Mouse (Mus musculus): ENCODE data around the gene Fam83b.

GRCm38 (mm10) chr9:76564071-76564470 lies 2.8 kb downstream of the Fam83b start:
- TF ChIP-seq RCOR1 (IDR thresholded peaks at IDR 0.05; ENCODE audit: low read depth, low read length) (no peak), POLR2AphosphoS2 (IDR thresholded peaks at IDR 0.05; ENCODE audit: low read length) (no peak), ETS1 (IDR thresholded peaks at IDR 0.05; ENCODE audit: low read depth, low read length) (no peak), USF1 (IDR thresholded peaks at IDR 0.05; ENCODE audit: low read depth, low read length) (no peak), POLR2A (IDR thresholded peaks at IDR 0.05; ENCODE audit: control insufficient read depth in 1 of 2, insufficient read depth in 1 of 2, low read depth in 1 of 2, low read length in 2 of 2, poor library complexity in 1 of 2) (no peak), GABPA (IDR thresholded peaks at IDR 0.05; ENCODE audit: low read depth, low read length) (no peak)

Data from MEL (cell line).